Mouse (Mus musculus) bone marrow macrophage, adult 2 months (primary cell): ENCODE measurements around the gene Trmt44. TPM values are rescaled to one million over a fixed set of nuclear protein-coding genes. Genes with fewer than 3 reads are reported as not detected.

ENCODE experiments used
- H3K27ac ChIP-seq: 2 replicates; pipeline ENCODE4 v1.5.1; 2012; ENCODE audit warnings: low read depth, low read length; ENCODE audit not compliant: insufficient read depth
- H3K4me1 ChIP-seq: 2 replicates; pipeline ENCODE4 v1.6.1; 2012; ENCODE audit warnings: low read length; ENCODE audit not compliant: control insufficient read depth, insufficient read depth
- H3K4me3 ChIP-seq: 2 replicates; pipeline ENCODE4 v1.5.1; 2012; ENCODE audit warnings: mild to moderate bottlenecking, low read length, moderate library complexity; ENCODE audit not compliant: insufficient read depth
- CTCF ChIP-seq: IDR thresholded peaks from 2 replicates; pipeline ENCODE4 v1.5.1; 2012; ENCODE audit warnings: low read depth, mild to moderate bottlenecking, low read length, moderate library complexity
- POLR2A ChIP-seq: IDR thresholded peaks from 2 replicates; pipeline ENCODE4 v1.6.1; 2012; ENCODE audit warnings: mild to moderate bottlenecking, low read depth, low read length, borderline replicate concordance
- polyA plus RNA-seq: library from polyadenylated mRNA; stranded (reverse); fragments of >200 nt; gene quantifications from 2 replicates; pipeline ENCODE4 v1.2.4, GENCODE M21; 2012; ENCODE audit not compliant: missing spikeins, insufficient read depth, insufficient read length

Gene Trmt44
- polyA plus RNA-seq, 1 experiment = 6.8 TPM

GRCm38 (mm10) chr5:35592081-35592736 lies 17.3 kb upstream of the Trmt44 start:
- Histone ChIP-seq H3K4me3 (no peak overlapping the region), H3K4me1 (no peaks in the 10 kb centered on the region)

GRCm38 (mm10) chr5:35591497-35591896 lies 16.6 kb upstream of the Trmt44 start:
- no peak overlapping the region for H3K27ac ChIP-seq
- no peak overlapping the region for H3K4me3 ChIP-seq
- no peak for TF ChIP-seq POLR2A
- no peak for TF ChIP-seq CTCF
- H3K4me1 ChIP-seq = no peaks in the 10 kb centered on the region

More at GRCm38 (mm10) chr5:35592081-35592736, 17.3 kb upstream of the Trmt44 start:
- TF ChIP-seq POLR2A (no peak), CTCF (no peak)
- H3K27ac ChIP-seq = no peak overlapping the region

- Histone ChIP-seq H3K27ac (peak overlapping the region; percentile 74), H3K4me3 (peak overlapping the region; percentile 88)
These were observed 9.4 kb upstream of the Trmt44 start for GRCm38 (mm10) chr5:35584259-35584658.

GRCm38 (mm10) chr5:35583221-35583783 lies 8.4 kb upstream of the Trmt44 start:
- TF ChIP-seq POLR2A (no peak), CTCF (no peak)
- Histone ChIP-seq H3K4me3 (peak overlapping the region; percentile 88), H3K27ac (peak overlapping the region; percentile 74), H3K4me1 (peaks cover 20% of the 10 kb centered on the region)

More at GRCm38 (mm10) chr5:35584259-35584658, 9.4 kb upstream of the Trmt44 start:
- H3K4me1 ChIP-seq = peaks cover 18% of the 10 kb centered on the region

GRCm38 (mm10) chr5:35582445-35583220 lies 7.8 kb upstream of the Trmt44 start, which contains the start of gene Acox3:
Gene Acox3 (plus strand): TSS chr5:35583040.
- peak within 1 kb of the TSS; percentile 88 for H3K4me3 ChIP-seq
- peaks cover 25% of the 10 kb centered on the region for H3K4me1 ChIP-seq
- H3K27ac ChIP-seq = peak within 1 kb of the TSS; percentile 74
- TF ChIP-seq CTCF (no peak), POLR2A (no peak)

- Histone ChIP-seq H3K27ac (no peak overlapping the region), H3K4me3 (no peak overlapping the region), H3K4me1 (peaks cover 24% of the 10 kb centered on the region)
- TF ChIP-seq CTCF (no peak), POLR2A (no peak)
These were observed 5.5 kb upstream of the Trmt44 start for GRCm38 (mm10) chr5:35580156-35580922.

- no peak overlapping the region for H3K27ac ChIP-seq
- H3K4me3 ChIP-seq = no peak overlapping the region
- TF ChIP-seq CTCF (no peak), POLR2A (no peak)
- peaks cover 16% of the 10 kb centered on the region for H3K4me1 ChIP-seq
These were observed 4.5 kb upstream of the Trmt44 start for GRCm38 (mm10) chr5:35579247-35579893.

GRCm38 (mm10) chr5:35578411-35578810 lies 3.5 kb upstream of the Trmt44 start:
- Histone ChIP-seq H3K4me3 (no peak overlapping the region), H3K27ac (no peak overlapping the region), H3K4me1 (peaks cover 16% of the 10 kb centered on the region)
- no peak for TF ChIP-seq POLR2A
- TF ChIP-seq CTCF = no peak

GRCm38 (mm10) chr5:35576409-35577020 lies 1.6 kb upstream of the Trmt44 start:
- Histone ChIP-seq H3K27ac (no peak overlapping the region), H3K4me1 (peaks cover 13% of the 10 kb centered on the region), H3K4me3 (no peak overlapping the region)
- TF ChIP-seq POLR2A = no peak
- TF ChIP-seq CTCF = no peak
